Mouse (Mus musculus): Measurements from ENCODE around the gene Erf. TPM values are rescaled to one million over a fixed set of nuclear protein-coding genes. Genes with fewer than 3 reads are reported as not detected.

Erf gene
- total RNA-seq, 4 experiments from 2014 or later, result 61.3 to 75.7 (median 69.9) TPM

GRCm38 (mm10) chr7:25238829-25239623, 11.5 kb downstream of the Erf start:
- peak; percentile 71 to 86 for DNase-seq (ENCODE audit: low spot score in 2 of 2)

GRCm38 (mm10) chr7:25238015-25238706, 12.4 kb downstream of the Erf start:
- peak; percentile 93 to 96 for DNase-seq (ENCODE audit: low spot score in 2 of 2)

- peak in 1 of 2 experiments; percentile 97 for DNase-seq (ENCODE audit: low spot score in 2 of 2)
Measured at GRCm38 (mm10) chr7:25237249-25238014, 13.1 kb downstream of the Erf start, which contains the start of gene Gsk3a. Gene Gsk3a (minus strand): TSS chr7:25237851.

GRCm38 (mm10) chr7:25235526-25235925, 15.0 kb downstream of the Erf start:
- DNase-seq (ENCODE audit: low spot score in 2 of 2), result no peak

- DNase-seq (ENCODE audit: low spot score in 2 of 2), result no peak
Measured at GRCm38 (mm10) chr7:25233061-25233460, 17.5 kb downstream of the Erf start.

GRCm38 (mm10) chr7:25232101-25232648, 18.4 kb downstream of the Erf start:
- no peak for DNase-seq (ENCODE audit: low spot score in 2 of 2)

- DNase-seq (ENCODE audit: low spot score in 2 of 2), result no peak
Measured at GRCm38 (mm10) chr7:25230690-25231285, 19.8 kb downstream of the Erf start.

GRCm38 (mm10) chr7:25227523-25228300, 22.8 kb downstream of the Erf start:
- DNase-seq (ENCODE audit: low spot score in 2 of 2), result no peak

GRCm38 (mm10) chr7:25222275-25222967, 28.1 kb downstream of the Erf start:
- DNase-seq (ENCODE audit: low spot score in 2 of 2), result no peak

GRCm38 (mm10) chr7:25221102-25221883, 29.3 kb downstream of the Erf start, which contains the start of gene Zfp526:
Gene Zfp526 (plus strand): TSS chr7:25221425.
- peak; percentile 89 to 97 for DNase-seq (ENCODE audit: low spot score in 2 of 2)

GRCm38 (mm10) chr7:25220457-25221101, 30.0 kb downstream of the Erf start, which contains the start of gene Dedd2:
Gene Dedd2 (minus strand): TSS chr7:25220615.
- DNase-seq (ENCODE audit: low spot score in 2 of 2), result no peak

- peak; percentile 88 to 94 for DNase-seq (ENCODE audit: low spot score in 2 of 2)
Measured at GRCm38 (mm10) chr7:25219756-25220456, 30.7 kb downstream of the Erf start.

GRCm38 (mm10) chr7:25219416-25219750, 31.2 kb downstream of the Erf start:
- DNase-seq (ENCODE audit: low spot score in 2 of 2), result no peak

- peak in 1 of 2 experiments; percentile 25 for DNase-seq (ENCODE audit: low spot score in 2 of 2)
Measured at GRCm38 (mm10) chr7:25218705-25219415, 31.7 kb downstream of the Erf start.

- DNase-seq (ENCODE audit: low spot score in 2 of 2), result no peak
Measured at GRCm38 (mm10) chr7:25217653-25218395, 32.7 kb downstream of the Erf start.

- no peak for DNase-seq (ENCODE audit: low spot score in 2 of 2)
Measured at GRCm38 (mm10) chr7:25214172-25214571, 36.4 kb downstream of the Erf start.

Data from left cerebral cortex, adult 8-10 months (tissue).